Mouse (Mus musculus): ENCODE results near the gene Bckdha. TPM values are rescaled to one million over a fixed set of nuclear protein-coding genes. Genes with fewer than 3 reads are reported as not detected.
A peak's percentile ranks its signal among the peaks of the same experiment; 100 is the strongest.

The Bckdha gene
- polyA plus RNA-seq, 1 experiment from 2014 or later = 39.2 TPM

GRCm38 (mm10) chr7:25684659-25685058 is 25.9 kb upstream of the Bckdha start:
- H3K9me3 ChIP-seq (ENCODE audit: control insufficient read depth, low read length) = no peaks in the 10 kb centered on the region
- no peak for ATAC-seq (ENCODE audit: low read depth)
- H3K36me3 ChIP-seq (ENCODE audit: control insufficient read depth, insufficient read depth, low read length) = no peaks in the 10 kb centered on the region
- no peak overlapping the region for H3K9ac ChIP-seq (replicated peaks; ENCODE audit: low read depth, low read length)
- H3K27me3 ChIP-seq (ENCODE audit: control insufficient read depth, insufficient read depth, low read length) = peaks cover 39% of the 10 kb centered on the region
- H3K4me2 ChIP-seq (ENCODE audit: low read depth, low read length) = no peak overlapping the region
- 86% methylated on average over 6 of the region's 6 CpGs for WGBS
- H3K27ac ChIP-seq (ENCODE audit: low read depth, low read length) = no peak overlapping the region
- H3K4me3 ChIP-seq (ENCODE audit: low read depth, low read length) = no peak overlapping the region
- H3K4me1 ChIP-seq (ENCODE audit: control insufficient read depth, insufficient read depth, low read length) = peaks cover 19% of the 10 kb centered on the region

- Histone ChIP-seq H3K9me3 (ENCODE audit: control insufficient read depth, low read length) (no peaks in the 10 kb centered on the region), H3K36me3 (ENCODE audit: control insufficient read depth, insufficient read depth, low read length) (no peaks in the 10 kb centered on the region), H3K4me1 (ENCODE audit: control insufficient read depth, insufficient read depth, low read length) (peaks cover 13% of the 10 kb centered on the region), H3K27me3 (ENCODE audit: control insufficient read depth, insufficient read depth, low read length) (peaks cover 30% of the 10 kb centered on the region), H3K9ac (replicated peaks; ENCODE audit: low read depth, low read length) (no peak overlapping the region), H3K27ac (ENCODE audit: low read depth, low read length) (no peak overlapping the region), H3K4me3 (ENCODE audit: low read depth, low read length) (no peak overlapping the region), H3K4me2 (ENCODE audit: low read depth, low read length) (no peak overlapping the region)
- no peak for ATAC-seq (ENCODE audit: low read depth)
- 76% methylated on average over 7 of the region's 7 CpGs for WGBS
These were observed 24.8 kb upstream of the Bckdha start for GRCm38 (mm10) chr7:25683474-25684180.

GRCm38 (mm10) chr7:25681341-25682231 is 22.8 kb upstream of the Bckdha start:
- Histone ChIP-seq H3K9ac (replicated peaks; ENCODE audit: low read depth, low read length) (no peak overlapping the region), H3K4me3 (ENCODE audit: low read depth, low read length) (peak overlapping the region; percentile 57), H3K4me1 (ENCODE audit: control insufficient read depth, insufficient read depth, low read length) (peaks cover 5% of the 10 kb centered on the region; the same call in 1 of the 2 replicates), H3K27ac (ENCODE audit: low read depth, low read length) (peak overlapping the region; percentile 93), H3K4me2 (ENCODE audit: low read depth, low read length) (peak overlapping the region; percentile 63), H3K27me3 (ENCODE audit: control insufficient read depth, insufficient read depth, low read length) (peaks cover 12% of the 10 kb centered on the region), H3K36me3 (ENCODE audit: control insufficient read depth, insufficient read depth, low read length) (no peaks in the 10 kb centered on the region), H3K9me3 (ENCODE audit: control insufficient read depth, low read length) (no peaks in the 10 kb centered on the region)
- peak; percentile 19; the same call in 1 of the 2 replicates for ATAC-seq (ENCODE audit: low read depth)
- WGBS = 54% methylated on average over 15 of the region's 15 CpGs

- no peaks in the 10 kb centered on the region for H3K9me3 ChIP-seq (ENCODE audit: control insufficient read depth, low read length)
- peak within 1 kb of the TSS; percentile 57 for H3K4me3 ChIP-seq (ENCODE audit: low read depth, low read length)
- peak within 1 kb of the TSS; percentile 63 for H3K9ac ChIP-seq (replicated peaks; ENCODE audit: low read depth, low read length)
- peak within 1 kb of the TSS; percentile 93 for H3K27ac ChIP-seq (ENCODE audit: low read depth, low read length)
- under 1% methylated on average over 46 of the region's 46 CpGs for WGBS
- ATAC-seq (ENCODE audit: low read depth) = peak; percentile 94
- H3K4me1 ChIP-seq (ENCODE audit: control insufficient read depth, insufficient read depth, low read length) = peaks cover 5% of the 10 kb centered on the region; the same call in 1 of the 2 replicates
- peak within 1 kb of the TSS; percentile 63 for H3K4me2 ChIP-seq (ENCODE audit: low read depth, low read length)
- H3K27me3 ChIP-seq (ENCODE audit: control insufficient read depth, insufficient read depth, low read length) = peaks cover 3% of the 10 kb centered on the region; the same call in 1 of the 2 replicates
- H3K36me3 ChIP-seq (ENCODE audit: control insufficient read depth, insufficient read depth, low read length) = no peaks in the 10 kb centered on the region
These were observed 21.9 kb upstream of the Bckdha start, which contains the start of gene B9d2 for GRCm38 (mm10) chr7:25680514-25681258. Gene B9d2, plus strand, starts transcription at chr7:25680780.

GRCm38 (mm10) chr7:25679971-25680370 is 21.2 kb upstream of the Bckdha start:
- Histone ChIP-seq H3K27ac (ENCODE audit: low read depth, low read length) (peak overlapping the region; percentile 93), H3K4me3 (ENCODE audit: low read depth, low read length) (peak overlapping the region; percentile 57), H3K36me3 (ENCODE audit: control insufficient read depth, insufficient read depth, low read length) (no peaks in the 10 kb centered on the region), H3K27me3 (ENCODE audit: control insufficient read depth, insufficient read depth, low read length) (no peaks in the 10 kb centered on the region), H3K4me2 (ENCODE audit: low read depth, low read length) (peak overlapping the region; percentile 63), H3K9ac (replicated peaks; ENCODE audit: low read depth, low read length) (peak overlapping the region; percentile 63; the same call in 1 of the 2 replicates), H3K9me3 (ENCODE audit: control insufficient read depth, low read length) (no peaks in the 10 kb centered on the region), H3K4me1 (ENCODE audit: control insufficient read depth, insufficient read depth, low read length) (peaks cover 8% of the 10 kb centered on the region; the same call in 1 of the 2 replicates)
- ATAC-seq (ENCODE audit: low read depth) = no peak
- WGBS = 17% methylated on average over 6 of the region's 6 CpGs

GRCm38 (mm10) chr7:25677013-25677412 is 18.2 kb upstream of the Bckdha start:
- H3K9me3 ChIP-seq (ENCODE audit: control insufficient read depth, low read length) = no peaks in the 10 kb centered on the region
- H3K4me2 ChIP-seq (ENCODE audit: low read depth, low read length) = no peak overlapping the region
- peak overlapping the region; percentile 30 for H3K27ac ChIP-seq (ENCODE audit: low read depth, low read length)
- 76% methylated on average over 7 of the region's 7 CpGs for WGBS
- no peak overlapping the region for H3K9ac ChIP-seq (replicated peaks; ENCODE audit: low read depth, low read length)
- 0 out of 2 replicates have a peak, but pooled peaks cover 6% of the 10 kb centered on the region for H3K27me3 ChIP-seq (ENCODE audit: control insufficient read depth, insufficient read depth, low read length)
- peaks cover 8% of the 10 kb centered on the region; the same call in 1 of the 2 replicates for H3K4me1 ChIP-seq (ENCODE audit: control insufficient read depth, insufficient read depth, low read length)
- no peaks in the 10 kb centered on the region for H3K36me3 ChIP-seq (ENCODE audit: control insufficient read depth, insufficient read depth, low read length)
- H3K4me3 ChIP-seq (ENCODE audit: low read depth, low read length) = no peak overlapping the region
- no peak for ATAC-seq (ENCODE audit: low read depth)

- H3K27me3 ChIP-seq (ENCODE audit: control insufficient read depth, insufficient read depth, low read length) = 0 out of 2 replicates have a peak, but pooled peaks cover 6% of the 10 kb centered on the region
- no peaks in the 10 kb centered on the region for H3K36me3 ChIP-seq (ENCODE audit: control insufficient read depth, insufficient read depth, low read length)
- 35% methylated on average over 15 of the region's 15 CpGs for WGBS
- H3K4me2 ChIP-seq (ENCODE audit: low read depth, low read length) = no peak overlapping the region
- peak; percentile 39 for ATAC-seq (ENCODE audit: low read depth)
- H3K4me3 ChIP-seq (ENCODE audit: low read depth, low read length) = no peak overlapping the region
- peak overlapping the region; percentile 30 for H3K27ac ChIP-seq (ENCODE audit: low read depth, low read length)
- H3K4me1 ChIP-seq (ENCODE audit: control insufficient read depth, insufficient read depth, low read length) = peaks cover 8% of the 10 kb centered on the region; the same call in 1 of the 2 replicates
- no peaks in the 10 kb centered on the region for H3K9me3 ChIP-seq (ENCODE audit: control insufficient read depth, low read length)
- no peak overlapping the region for H3K9ac ChIP-seq (replicated peaks; ENCODE audit: low read depth, low read length)
These were observed 17.5 kb upstream of the Bckdha start for GRCm38 (mm10) chr7:25676085-25676781.

GRCm38 (mm10) chr7:25675405-25675804 is 16.6 kb upstream of the Bckdha start:
- Histone ChIP-seq H3K9me3 (ENCODE audit: control insufficient read depth, low read length) (no peaks in the 10 kb centered on the region), H3K4me1 (ENCODE audit: control insufficient read depth, insufficient read depth, low read length) (peaks cover 8% of the 10 kb centered on the region; the same call in 1 of the 2 replicates), H3K9ac (replicated peaks; ENCODE audit: low read depth, low read length) (no peak overlapping the region), H3K36me3 (ENCODE audit: control insufficient read depth, insufficient read depth, low read length) (no peaks in the 10 kb centered on the region), H3K4me2 (ENCODE audit: low read depth, low read length) (peak overlapping the region; percentile 57), H3K4me3 (ENCODE audit: low read depth, low read length) (peak overlapping the region; percentile 43), H3K27ac (ENCODE audit: low read depth, low read length) (no peak overlapping the region), H3K27me3 (ENCODE audit: control insufficient read depth, insufficient read depth, low read length) (0 out of 2 replicates have a peak, but pooled peaks cover 6% of the 10 kb centered on the region)
- ATAC-seq (ENCODE audit: low read depth) = no peak
- 39% methylated on average over 6 of the region's 6 CpGs for WGBS
